Mouse (Mus musculus) liver, embryonic 14.5 days (tissue): ENCODE measurements around the gene Tollip.

Experiments used
- CTCF ChIP-seq: IDR thresholded peaks from 2 replicates; pipeline ENCODE4 v1.5.1; 2016; ENCODE audit warnings: antibody characterized with exemption, low read depth, control low read depth
- EP300 ChIP-seq: IDR thresholded peaks from 2 replicates; pipeline ENCODE4 v1.6.1; 2016; ENCODE audit warnings: antibody characterized with exemption, low read depth

DNA sequence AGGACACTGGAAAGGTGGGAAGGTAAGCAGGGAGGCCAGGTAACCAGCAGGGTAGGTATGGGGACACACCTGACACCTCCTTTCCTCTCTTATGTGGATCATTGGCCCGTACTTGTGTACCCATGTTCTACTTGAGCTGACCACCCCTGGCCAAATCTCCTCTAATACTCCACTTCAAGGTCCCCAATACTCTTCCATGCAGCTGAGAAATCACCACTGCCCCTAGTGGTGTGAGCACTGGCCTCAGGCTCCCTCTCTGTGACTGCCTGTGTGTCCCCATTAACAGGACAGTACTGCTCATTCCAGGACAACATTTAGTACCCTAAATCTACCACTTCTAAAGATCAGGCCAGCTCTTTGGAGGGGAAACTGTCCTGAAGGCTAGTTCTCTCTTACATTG, 29.7 kb upstream of the Tollip start:
- 0 out of 2 replicates have a peak, but pooled peaks have one; percentile 34 for TF ChIP-seq CTCF
- TF ChIP-seq EP300, result no peak
